18 mouse cellular contexts compared by ENCODE assay signal in genomic region chr10:26761991-26762903, GRCm38 (mm10). TPM values are rescaled to one million over a fixed set of nuclear protein-coding genes. Genes with fewer than 3 reads are reported as not detected.
DNase-seq lines count a peak whose midpoint lies in the region; ATAC-seq and TF ChIP-seq lines count a peak whose summit lies in the region.
"Had no signal": no experiment of that assay in that cellular context is flagged by ENCODE, and none has a peak within 500 bp of the region (broad histone marks: within the 10 kb centered on the region; RNA-seq: fewer than 3 reads in every experiment).

No protein-coding gene starts in this region.

- no peak for TF ChIP-seq RAD21 in MEL (IDR thresholded peaks at IDR 0.05; ENCODE audit: low read depth, low read length)

- no peaks in the 10 kb centered on the region for H3K27me3 ChIP-seq in kidney, postnatal 0 days (ENCODE audit: insufficient read depth, low read length)
- H3K27me3 ChIP-seq in MEL (ENCODE audit: control insufficient read depth in 1 of 2, insufficient read depth in 2 of 2, low read length in 2 of 2) = no peaks in the 10 kb centered on the region
- no peaks in the 10 kb centered on the region for H3K27me3 ChIP-seq in liver, embryonic 11.5 days (replicated peaks; ENCODE audit: control insufficient read depth, insufficient read depth, low read length)
- H3K27me3 ChIP-seq: embryonic facial prominence, embryonic 15.5 days; liver, embryonic 15.5 days; midbrain, embryonic 12.5 days; neural tube, embryonic 15.5 days had no signal

- no peak for TF ChIP-seq CTCF in kidney, postnatal 0 days (IDR thresholded peaks at IDR 0.05; ENCODE audit: low read depth)
- no peak for TF ChIP-seq CTCF in MEL (IDR thresholded peaks at IDR 0.05 in 2 of 3, conservative IDR thresholded peaks at IDR 0.05 in 1 of 3; ENCODE audit: control insufficient read depth in 1 of 3, insufficient read depth in 1 of 3, low read depth in 2 of 3, low read length in 3 of 3, poor library complexity in 1 of 3, severe bottlenecking in 1 of 3)
- TF ChIP-seq CTCF in embryonic fibroblast, embryonic 13.5 days (IDR thresholded peaks at IDR 0.05; ENCODE audit: borderline replicate concordance, insufficient read depth, low read length) = no peak

- no peaks in the 10 kb centered on the region for H3K36me3 ChIP-seq in kidney, postnatal 0 days (ENCODE audit: insufficient read depth, low read length)
- peaks cover 0 to 19% of the 10 kb centered on the region in 2 experiments; a peak in 2 of 4 replicates for H3K36me3 ChIP-seq in MEL (ENCODE audit: control insufficient read depth in 1 of 2, insufficient read depth in 2 of 2, low read length in 2 of 2)
- no peaks in the 10 kb centered on the region for H3K36me3 ChIP-seq in liver, embryonic 11.5 days (ENCODE audit: control insufficient read depth, insufficient read depth, low read length)
- H3K36me3 ChIP-seq: embryonic facial prominence, embryonic 15.5 days; liver, embryonic 15.5 days; midbrain, embryonic 12.5 days; neural tube, embryonic 15.5 days had no signal

- H3K9me3 ChIP-seq in kidney, postnatal 0 days (replicated peaks; ENCODE audit: low read length) = no peaks in the 10 kb centered on the region
- H3K9me3 ChIP-seq in MEL (replicated peaks; ENCODE audit: insufficient read depth, low read length) = no peaks in the 10 kb centered on the region
- H3K9me3 ChIP-seq in liver, embryonic 11.5 days (ENCODE audit: control insufficient read depth, low read length) = no peaks in the 10 kb centered on the region
- H3K9me3 ChIP-seq: embryonic facial prominence, embryonic 15.5 days; liver, embryonic 15.5 days; midbrain, embryonic 12.5 days; neural tube, embryonic 15.5 days had no signal

- no peak overlapping the region for H3K4me2 ChIP-seq in kidney, postnatal 0 days (ENCODE audit: low read length)
- H3K4me2 ChIP-seq in liver, embryonic 11.5 days = no peak overlapping the region
- H3K4me2 ChIP-seq: embryonic facial prominence, embryonic 15.5 days; liver, embryonic 15.5 days; midbrain, embryonic 12.5 days; neural tube, embryonic 15.5 days had no signal

- no peaks in the 10 kb centered on the region for H3K79me2 ChIP-seq in MEL (ENCODE audit: control insufficient read depth, insufficient read depth, low read length, poor library complexity)

- no peak for ATAC-seq in kidney, postnatal 0 days (replicated peaks; ENCODE audit: low FRiP score, low read depth)
- ATAC-seq in liver, embryonic 11.5 days (replicated peaks; ENCODE audit: low FRiP score) = no peak
- ATAC-seq: CD4-positive, CD25-positive, alpha-beta regulatory T cell, adult 4 months had no signal

- 51% methylated on average over 9 of the region's 9 CpGs for WGBS in kidney, postnatal 0 days
- WGBS in liver, embryonic 11.5 days = 65% methylated on average over 9 of the region's 9 CpGs

- TF ChIP-seq EP300 in MEL (IDR thresholded peaks at IDR 0.05; ENCODE audit: low read depth in 1 of 2, low read length in 2 of 2) = peak; percentile 31 to 56; a peak in 3 of 4 replicates

- DNase-seq in kidney, postnatal 0 days (ENCODE audit: low spot score) = peak; percentile 40
- DNase-seq in kidney, postnatal 10 days = no peak
- DNase-seq in 3T3-L1 (ENCODE audit: low read depth, low spot score) = peak; percentile 65
- peak; percentile 57 for DNase-seq in MEL (ENCODE audit: low read depth, low spot score)
- DNase-seq in MN1 (ENCODE audit: low spot score) = no peak
- no peak for DNase-seq in liver, embryonic 11.5 days (ENCODE audit: low spot score)
- DNase-seq: cerebellum, adult 9-10 months; gastrocnemius, postnatal 10 days; kidney, adult 11 months; lung, postnatal 4 days; right cerebral cortex, postnatal 14 days; thymus, adult 2 months had no signal

- no peak overlapping the region for H3K4me3 ChIP-seq in kidney, postnatal 0 days (replicated peaks; ENCODE audit: low read depth, low read length)
- H3K4me3 ChIP-seq in MEL (ENCODE audit: control insufficient read depth in 1 of 2, insufficient read depth in 1 of 2, low read depth in 2 of 2, low read length in 2 of 2) = no peak overlapping the region
- no peak overlapping the region for H3K4me3 ChIP-seq in embryonic fibroblast, embryonic 13.5 days (ENCODE audit: insufficient read depth, low read length)
- H3K4me3 ChIP-seq in liver, embryonic 11.5 days (ENCODE audit: low read depth, low read length) = no peak overlapping the region
- H3K4me3 ChIP-seq: embryonic facial prominence, embryonic 15.5 days; liver, embryonic 15.5 days; midbrain, embryonic 12.5 days; neural tube, embryonic 15.5 days had no signal

- no peaks in the 10 kb centered on the region for H3K4me1 ChIP-seq in kidney, postnatal 0 days (replicated peaks; ENCODE audit: insufficient read depth, low read length)
- H3K4me1 ChIP-seq in MEL (ENCODE audit: control insufficient read depth in 1 of 2, insufficient read depth in 2 of 2, low read length in 2 of 2) = peaks cover 7 to 19% of the 10 kb centered on the region in 2 experiments
- H3K4me1 ChIP-seq in embryonic fibroblast, embryonic 13.5 days (ENCODE audit: control insufficient read depth, insufficient read depth, low read length) = peaks cover 3% of the 10 kb centered on the region
- H3K4me1 ChIP-seq in liver, embryonic 11.5 days (replicated peaks; ENCODE audit: control insufficient read depth, insufficient read depth, low read length) = no peaks in the 10 kb centered on the region
- H3K4me1 ChIP-seq: liver, embryonic 15.5 days; neural tube, embryonic 15.5 days had no signal

- no peak overlapping the region for H3K9ac ChIP-seq in kidney, postnatal 0 days (ENCODE audit: low read depth, low read length)
- no peak overlapping the region for H3K9ac ChIP-seq in MEL (ENCODE audit: control insufficient read depth, low read depth, low read length, poor library complexity, severe bottlenecking)
- H3K9ac ChIP-seq in liver, embryonic 11.5 days (ENCODE audit: low read depth, low read length) = no peak overlapping the region
- H3K9ac ChIP-seq: embryonic facial prominence, embryonic 15.5 days; liver, embryonic 15.5 days; midbrain, embryonic 12.5 days; neural tube, embryonic 15.5 days had no signal

- no peak overlapping the region for H3K27ac ChIP-seq in kidney, postnatal 0 days
- H3K27ac ChIP-seq in MEL (ENCODE audit: control insufficient read depth, low read depth, low read length) = peak overlapping the region; percentile 31
- H3K27ac ChIP-seq in embryonic fibroblast, embryonic 13.5 days (ENCODE audit: insufficient read depth, low read length) = peak overlapping the region; percentile 42
- H3K27ac ChIP-seq in liver, embryonic 11.5 days (ENCODE audit: low read depth, low read length) = no peak overlapping the region
- H3K27ac ChIP-seq: embryonic facial prominence, embryonic 15.5 days; liver, embryonic 15.5 days; midbrain, embryonic 12.5 days; neural tube, embryonic 15.5 days had no signal

- no peak for TF ChIP-seq POLR2A in MEL (IDR thresholded peaks at IDR 0.05; ENCODE audit: control insufficient read depth in 1 of 2, insufficient read depth in 1 of 2, low read depth in 1 of 2, low read length in 2 of 2, poor library complexity in 1 of 2)
- TF ChIP-seq POLR2A in embryonic fibroblast, embryonic 13.5 days (IDR thresholded peaks at IDR 0.05; ENCODE audit: low read depth, low read length) = no peak

TF ChIP-seq in MEL, 35 proteins besides CTCF, POLR2A, EP300 and RAD21 (continues in another document):
- TF ChIP-seq POLR2AphosphoS5 (IDR thresholded peaks at IDR 0.05; ENCODE audit: borderline replicate concordance, low read depth, low read length) = no peak
- TF ChIP-seq SMC3 (IDR thresholded peaks at IDR 0.05; ENCODE audit: low read depth, low read length) = no peak
- no peak for TF ChIP-seq MYC (IDR thresholded peaks at IDR 0.05; ENCODE audit: low read depth, low read length)
- TF ChIP-seq E2F4 (IDR thresholded peaks at IDR 0.05; ENCODE audit: borderline replicate concordance, low read depth, low read length) = no peak
- TF ChIP-seq USF1 (IDR thresholded peaks at IDR 0.05; ENCODE audit: low read depth, low read length) = peak; percentile 59; the same call in 1 of the 2 replicates
- no peak for TF ChIP-seq MXI1 (IDR thresholded peaks at IDR 0.05; ENCODE audit: low read depth, low read length)
- TF ChIP-seq SIN3A (IDR thresholded peaks at IDR 0.05; ENCODE audit: low read length) = no peak
- no peak for TF ChIP-seq RCOR1 (IDR thresholded peaks at IDR 0.05; ENCODE audit: low read depth, low read length)
- no peak for TF ChIP-seq ZMIZ1 (IDR thresholded peaks at IDR 0.05; ENCODE audit: low read depth, low read length)
- TF ChIP-seq USF2 (IDR thresholded peaks at IDR 0.05; ENCODE audit: borderline replicate concordance in 1 of 2, insufficient read depth in 1 of 2, low read depth in 1 of 2, low read length in 2 of 2) = no peak
- TF ChIP-seq ETS1 (IDR thresholded peaks at IDR 0.05; ENCODE audit: low read depth, low read length) = no peak; the same call in 1 of the 2 replicates
- no peak for TF ChIP-seq MEF2A (IDR thresholded peaks at IDR 0.05; ENCODE audit: extremely low read depth, insufficient replicate concordance, low read depth, low read length, poor library complexity, severe bottlenecking)
- no peak for TF ChIP-seq MYB (IDR thresholded peaks at IDR 0.05; ENCODE audit: low read depth, low read length)
- TF ChIP-seq HCFC1 (IDR thresholded peaks at IDR 0.05; ENCODE audit: low read depth, low read length) = no peak
- no peak for TF ChIP-seq ZKSCAN1 (IDR thresholded peaks at IDR 0.05; ENCODE audit: low read depth, low read length)
- 0 out of 2 replicates have a peak, but pooled peaks have one; percentile 30 for TF ChIP-seq MAX (IDR thresholded peaks at IDR 0.05; ENCODE audit: low read length)
- no peak for TF ChIP-seq ELF1 (IDR thresholded peaks at IDR 0.05; ENCODE audit: low read depth, low read length)
- TF ChIP-seq GATA1 (IDR thresholded peaks at IDR 0.05; ENCODE audit: low read depth, low read length) = peak; percentile 70
- no peak for TF ChIP-seq CHD1 (IDR thresholded peaks at IDR 0.05; ENCODE audit: low read depth, low read length)
- no peak for TF ChIP-seq MAFK (IDR thresholded peaks at IDR 0.05; ENCODE audit: borderline replicate concordance, low read depth, low read length)
- no peak for TF ChIP-seq KAT2A (conservative IDR thresholded peaks at IDR 0.05; ENCODE audit: low read depth, low read length)
- no peak for TF ChIP-seq CHD2 (IDR thresholded peaks at IDR 0.05; ENCODE audit: low read length)
- no peak for TF ChIP-seq TBP (IDR thresholded peaks at IDR 0.05; ENCODE audit: low read depth, low read length)
- TF ChIP-seq TCF12 (IDR thresholded peaks at IDR 0.05; ENCODE audit: low read depth, low read length) = no peak

RNA-seq across cellular contexts. Expression of gene Arhgap18, which starts 9.0 kb away (rescaled TPM):
- polyA plus RNA-seq in kidney, postnatal 0 days (2015; fragmentation: Nextera tagmentation; extraction: Ambion mirVana) = 42.1 and 45.4 TPM in 2 replicates
- 3.4 and 4.4 TPM in 2 replicates for total RNA-seq in MEL (2012; rRNA removed)
- polyA plus RNA-seq in MEL (2012; ENCODE audit: insufficient read depth in 1 of 2, insufficient read length in 2 of 2, low read depth in 1 of 2, low replicate concordance in 2 of 2, missing spikeins in 1 of 2) = 1 to 10 TPM in 1 of 2 experiments, not detected in 1; 4.4 TPM
- 5.2 and 9.4 TPM in 2 replicates for polyA plus RNA-seq in embryonic fibroblast, embryonic 13.5 days (2011; ENCODE audit: insufficient read length, low read depth, missing spikeins)
- polyA plus RNA-seq in liver, embryonic 11.5 days (2014; fragmentation: Nextera tagmentation; extraction: Ambion mirVana) = 17.1 and 17.9 TPM in 2 replicates

Comparison
In these comparisons a context has a peak if more than half of its experiments do, and no peak if none do; other contexts are left out.
1. DNase-seq: peak in kidney, postnatal 0 days (single experiment), 3T3-L1 (single experiment) and MEL (single experiment); none in kidney, postnatal 10 days (single experiment), MN1 (single experiment) and liver, embryonic 11.5 days (single experiment).
2. H3K27ac ChIP-seq: peak in MEL (single experiment) and embryonic fibroblast, embryonic 13.5 days (single experiment); none in kidney, postnatal 0 days (single experiment) and liver, embryonic 11.5 days (single experiment).